Mouse (Mus musculus) thymus, postnatal 36 days (tissue): ENCODE measurements around the gene Elf1.

Experiments
- DNase-seq, 2 experiments: peaks; one replicate each; pipeline ENCODE4 v3.0.0; 2022; ENCODE audit warnings: mixed read lengths in 2 of 2

Gene Elf1

GRCm38 (mm10) chr14:79490246-79490645 lies 9.3 kb downstream of the Elf1 start:
- no peak for DNase-seq

GRCm38 (mm10) chr14:79494349-79494748 lies 13.4 kb downstream of the Elf1 start:
- no peak for DNase-seq

- no peak for DNase-seq
Measured at GRCm38 (mm10) chr14:79499326-79499725, 18.3 kb downstream of the Elf1 start.

GRCm38 (mm10) chr14:79500756-79501155 lies 19.8 kb downstream of the Elf1 start:
- DNase-seq: no peak

GRCm38 (mm10) chr14:79503371-79504075 lies 22.5 kb downstream of the Elf1 start:
- no peak for DNase-seq

GRCm38 (mm10) chr14:79504246-79505006 lies 23.4 kb downstream of the Elf1 start:
- no peak for DNase-seq

- DNase-seq: no peak
Measured at GRCm38 (mm10) chr14:79506207-79506606, 25.2 kb downstream of the Elf1 start.

- no peak for DNase-seq
Measured at GRCm38 (mm10) chr14:79507846-79508245, 26.9 kb downstream of the Elf1 start.

GRCm38 (mm10) chr14:79508662-79509305 lies 27.8 kb downstream of the Elf1 start:
- no peak for DNase-seq

GRCm38 (mm10) chr14:79511521-79511920 lies 30.5 kb downstream of the Elf1 start:
- DNase-seq: no peak

- DNase-seq: peak in 1 of 2 experiments; percentile 45
Measured at GRCm38 (mm10) chr14:79513951-79514350, 33.0 kb downstream of the Elf1 start.

- DNase-seq: no peak
Measured at GRCm38 (mm10) chr14:79515100-79515499, 34.1 kb downstream of the Elf1 start.

- peak; percentile 57 to 65 for DNase-seq
Measured at GRCm38 (mm10) chr14:79515511-79516242, 34.7 kb downstream of the Elf1 start.

- DNase-seq: no peak
Measured at GRCm38 (mm10) chr14:79516243-79516610, 35.2 kb downstream of the Elf1 start.

GRCm38 (mm10) chr14:79516751-79517150 lies 35.8 kb downstream of the Elf1 start:
- no peak for DNase-seq

GRCm38 (mm10) chr14:79517185-79517740 lies 36.3 kb downstream of the Elf1 start:
- DNase-seq: peak in 1 of 2 experiments; percentile 33

- no peak for DNase-seq
Measured at GRCm38 (mm10) chr14:79518123-79518522, 37.1 kb downstream of the Elf1 start.

GRCm38 (mm10) chr14:79518761-79519662 lies 38.0 kb downstream of the Elf1 start:
- DNase-seq: peak; percentile 50 to 65

GRCm38 (mm10) chr14:79519663-79519975 lies 38.6 kb downstream of the Elf1 start:
- DNase-seq: peak; percentile 44 to 55

GRCm38 (mm10) chr14:79520612-79521011 lies 39.6 kb downstream of the Elf1 start:
- DNase-seq: no peak

GRCm38 (mm10) chr14:79521056-79521455 lies 40.1 kb downstream of the Elf1 start:
- peak in 1 of 2 experiments; percentile 40 for DNase-seq
